Mouse (Mus musculus): ENCODE measurements around the gene Tenm2. TPM values are rescaled to one million over a fixed set of nuclear protein-coding genes. Genes with fewer than 3 reads are reported as not detected.

The Tenm2 gene
- polyA plus RNA-seq, 1 experiment from 2014 or later, result 0.80 TPM

DNA sequence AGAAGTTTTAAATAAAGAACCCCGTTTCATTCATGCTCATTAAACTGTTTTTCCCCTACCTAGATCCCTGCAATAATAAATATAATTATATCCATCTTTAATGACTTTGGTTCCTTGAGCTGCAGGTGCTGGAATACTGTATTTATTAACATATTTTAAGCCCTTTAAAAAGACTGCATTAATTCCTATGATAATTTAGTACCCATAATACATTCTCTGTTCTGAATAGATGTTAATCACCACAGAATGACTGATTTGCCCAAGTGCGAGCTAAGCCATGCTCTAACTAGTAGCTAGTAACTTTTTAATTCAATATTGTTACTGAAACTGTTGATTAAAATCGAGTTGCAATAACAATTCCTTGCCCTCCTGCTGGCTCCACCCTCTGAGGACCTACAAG, 810.8 kb downstream of the Tenm2 start:
- H3K27me3 ChIP-seq (ENCODE audit: insufficient read depth, low read length), result no peaks in the 10 kb centered on the region
- H3K27ac ChIP-seq, result no peak overlapping the region
- no peak overlapping the region for H3K4me3 ChIP-seq (replicated peaks; ENCODE audit: low read depth, low read length)
- DNase-seq (ENCODE audit: low spot score), result no peak
- no peak overlapping the region for H3K4me2 ChIP-seq (ENCODE audit: low read length)
- no peaks in the 10 kb centered on the region for H3K9me3 ChIP-seq (replicated peaks; ENCODE audit: low read length)
- no peaks in the 10 kb centered on the region for H3K4me1 ChIP-seq (replicated peaks; ENCODE audit: insufficient read depth, low read length)
- TF ChIP-seq CTCF (IDR thresholded peaks at IDR 0.05; ENCODE audit: low read depth), result no peak
- no peak overlapping the region for H3K9ac ChIP-seq (ENCODE audit: low read depth, low read length)
- no peaks in the 10 kb centered on the region for H3K36me3 ChIP-seq (ENCODE audit: insufficient read depth, low read length)
- ATAC-seq (replicated peaks; ENCODE audit: low FRiP score, low read depth), result no peak
- WGBS, result 71% methylated on average over 3 of the region's 3 CpGs

DNA sequence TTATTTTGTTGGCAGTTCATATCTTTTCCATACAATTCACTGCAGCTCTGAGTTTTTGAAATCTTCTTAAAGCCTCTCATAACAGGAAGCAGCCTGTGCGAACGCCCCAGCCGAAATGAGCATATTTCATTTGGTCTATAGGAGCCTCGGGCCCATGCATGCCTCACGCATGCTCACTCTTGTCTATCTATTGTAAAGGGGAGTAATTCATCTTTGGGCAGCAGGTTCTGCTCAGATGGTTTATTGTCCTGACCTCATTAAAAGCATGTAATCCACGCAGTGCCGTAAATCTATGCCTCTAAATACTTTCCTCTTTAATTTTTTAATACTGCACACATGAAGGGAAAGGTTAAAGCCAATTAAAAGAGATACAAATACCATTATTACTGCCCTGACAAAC, 815.7 kb downstream of the Tenm2 start:
- Histone ChIP-seq H3K27me3 (ENCODE audit: insufficient read depth, low read length) (no peaks in the 10 kb centered on the region), H3K9me3 (replicated peaks; ENCODE audit: low read length) (no peaks in the 10 kb centered on the region), H3K4me3 (replicated peaks; ENCODE audit: low read depth, low read length) (no peak overlapping the region), H3K4me1 (replicated peaks; ENCODE audit: insufficient read depth, low read length) (no peaks in the 10 kb centered on the region), H3K36me3 (ENCODE audit: insufficient read depth, low read length) (no peaks in the 10 kb centered on the region), H3K4me2 (ENCODE audit: low read length) (no peak overlapping the region), H3K27ac (no peak overlapping the region), H3K9ac (ENCODE audit: low read depth, low read length) (no peak overlapping the region)
- DNase-seq (ENCODE audit: low spot score) (peak; percentile 37), ATAC-seq (replicated peaks; ENCODE audit: low FRiP score, low read depth) (no peak)
- 61% methylated on average over 7 of the region's 7 CpGs for WGBS
- TF ChIP-seq CTCF (IDR thresholded peaks at IDR 0.05; ENCODE audit: low read depth), result no peak

DNA sequence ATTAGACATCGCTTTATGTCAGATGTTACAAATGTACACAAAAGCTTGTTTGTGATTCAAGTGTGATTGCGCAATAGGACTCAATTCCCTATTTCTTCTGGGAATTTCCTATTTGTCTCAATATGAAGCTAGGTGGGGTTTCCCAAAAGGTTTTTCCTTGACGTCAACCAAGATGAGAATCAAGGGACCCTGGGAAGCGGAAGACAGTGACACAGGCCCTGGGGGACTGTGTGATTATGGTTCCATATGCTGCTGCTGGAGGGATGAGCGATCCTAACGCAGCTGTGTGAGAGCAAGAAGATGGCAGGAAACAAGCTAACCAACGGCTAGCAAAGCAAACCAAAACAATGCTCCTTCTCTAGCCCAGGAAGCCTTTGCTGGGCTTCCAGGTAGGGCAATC, 820.5 kb downstream of the Tenm2 start:
- WGBS, result 79% methylated on average over 7 of the region's 7 CpGs
- TF ChIP-seq CTCF (IDR thresholded peaks at IDR 0.05; ENCODE audit: low read depth), result no peak

DNA sequence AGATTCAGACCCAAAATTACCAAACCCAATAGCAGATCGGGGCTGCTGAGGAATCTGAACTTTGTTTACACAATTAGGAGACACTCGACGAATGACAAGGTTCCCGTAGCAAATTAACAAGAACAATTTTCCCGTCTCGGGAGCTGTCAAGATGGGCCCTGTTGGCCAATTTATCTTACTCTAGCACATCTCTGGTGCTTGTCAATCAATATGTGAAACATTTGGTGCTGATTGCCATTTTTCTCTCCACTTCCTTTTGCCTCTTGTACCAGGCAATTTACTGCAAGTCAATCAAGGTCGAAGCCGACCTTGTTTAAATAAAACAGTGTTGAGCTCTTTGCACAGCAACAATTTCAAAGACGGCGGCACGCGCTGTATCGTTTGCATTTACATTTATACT, 824.9 kb downstream of the Tenm2 start:
- H3K4me1 ChIP-seq (replicated peaks; ENCODE audit: insufficient read depth, low read length), result no peaks in the 10 kb centered on the region
- no peak overlapping the region for H3K27ac ChIP-seq
- no peaks in the 10 kb centered on the region for H3K36me3 ChIP-seq (ENCODE audit: insufficient read depth, low read length)
- TF ChIP-seq CTCF (IDR thresholded peaks at IDR 0.05; ENCODE audit: low read depth), result no peak
- H3K9me3 ChIP-seq (replicated peaks; ENCODE audit: low read length), result no peaks in the 10 kb centered on the region
- 58% methylated on average over 13 of the region's 13 CpGs for WGBS
- no peak for DNase-seq (ENCODE audit: low spot score)
- no peak overlapping the region for H3K4me3 ChIP-seq (replicated peaks; ENCODE audit: low read depth, low read length)
- no peaks in the 10 kb centered on the region for H3K27me3 ChIP-seq (ENCODE audit: insufficient read depth, low read length)
- no peak for ATAC-seq (replicated peaks; ENCODE audit: low FRiP score, low read depth)
- no peak overlapping the region for H3K4me2 ChIP-seq (ENCODE audit: low read length)
- H3K9ac ChIP-seq (ENCODE audit: low read depth, low read length), result no peak overlapping the region

More for the DNA sequence above, 820.5 kb downstream of the Tenm2 start:
- H3K36me3 ChIP-seq (ENCODE audit: insufficient read depth, low read length), result no peaks in the 10 kb centered on the region
- H3K27ac ChIP-seq, result no peak overlapping the region
- H3K4me3 ChIP-seq (replicated peaks; ENCODE audit: low read depth, low read length), result no peak overlapping the region
- ATAC-seq (replicated peaks; ENCODE audit: low FRiP score, low read depth) (no peak), DNase-seq (ENCODE audit: low spot score) (no peak)
- no peaks in the 10 kb centered on the region for H3K4me1 ChIP-seq (replicated peaks; ENCODE audit: insufficient read depth, low read length)
- no peak overlapping the region for H3K9ac ChIP-seq (ENCODE audit: low read depth, low read length)
- no peaks in the 10 kb centered on the region for H3K9me3 ChIP-seq (replicated peaks; ENCODE audit: low read length)
- no peaks in the 10 kb centered on the region for H3K27me3 ChIP-seq (ENCODE audit: insufficient read depth, low read length)
- no peak overlapping the region for H3K4me2 ChIP-seq (ENCODE audit: low read length)

DNA sequence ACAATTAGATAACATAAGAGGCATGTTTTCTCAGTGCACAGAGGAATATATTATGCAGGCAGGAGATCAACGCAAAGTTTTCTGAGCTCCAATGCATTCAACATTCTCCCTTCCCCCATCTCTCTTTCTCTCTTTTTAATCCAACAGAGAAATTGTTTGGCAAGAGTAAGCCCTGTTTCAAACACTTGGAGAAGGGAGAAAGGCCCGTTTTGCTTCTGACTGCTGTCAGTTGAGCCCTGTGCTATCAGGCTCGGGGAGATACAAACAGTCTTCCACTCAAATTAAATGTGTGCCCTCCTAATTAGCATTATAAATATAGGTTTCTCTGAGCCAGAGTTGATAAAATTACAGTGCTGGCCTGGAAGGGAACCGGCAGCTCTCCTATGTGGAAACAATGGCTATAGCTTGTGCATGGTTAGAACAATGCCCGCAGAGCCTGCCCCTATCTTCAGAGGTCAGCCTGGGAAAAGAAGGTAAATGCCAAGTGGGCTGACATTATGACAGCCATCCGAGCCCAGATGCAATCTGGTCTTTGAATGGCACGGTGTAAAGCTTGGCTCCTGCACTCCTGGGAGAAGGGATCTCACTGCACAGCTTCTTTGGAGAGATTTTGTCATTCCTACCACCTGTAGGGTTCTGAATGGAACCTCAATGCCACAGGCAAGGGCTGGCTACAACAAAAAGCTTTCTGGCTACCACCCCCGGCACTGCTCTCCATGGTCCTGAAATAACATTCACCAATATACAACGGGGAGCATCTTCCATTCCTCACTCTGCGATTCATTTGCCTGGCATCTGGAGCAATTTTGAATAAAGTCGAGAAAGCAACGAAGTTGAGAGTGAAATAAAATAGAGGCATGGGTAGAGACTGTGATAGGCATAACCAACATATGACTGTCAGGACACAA, 839.7 kb downstream of the Tenm2 start:
- Histone ChIP-seq H3K27me3 (ENCODE audit: insufficient read depth, low read length) (no peaks in the 10 kb centered on the region), H3K4me1 (replicated peaks; ENCODE audit: insufficient read depth, low read length) (no peaks in the 10 kb centered on the region), H3K36me3 (ENCODE audit: insufficient read depth, low read length) (no peaks in the 10 kb centered on the region), H3K9me3 (replicated peaks; ENCODE audit: low read length) (no peaks in the 10 kb centered on the region), H3K4me3 (replicated peaks; ENCODE audit: low read depth, low read length) (no peak overlapping the region), H3K4me2 (ENCODE audit: low read length) (no peak overlapping the region), H3K27ac (no peak overlapping the region), H3K9ac (ENCODE audit: low read depth, low read length) (no peak overlapping the region)
- DNase-seq (ENCODE audit: low spot score), result peak; percentile 49
- 49% methylated on average over 12 of the region's 12 CpGs for WGBS
- TF ChIP-seq CTCF (IDR thresholded peaks at IDR 0.05; ENCODE audit: low read depth), result no peak
- no peak for ATAC-seq (replicated peaks; ENCODE audit: low FRiP score, low read depth)

DNA sequence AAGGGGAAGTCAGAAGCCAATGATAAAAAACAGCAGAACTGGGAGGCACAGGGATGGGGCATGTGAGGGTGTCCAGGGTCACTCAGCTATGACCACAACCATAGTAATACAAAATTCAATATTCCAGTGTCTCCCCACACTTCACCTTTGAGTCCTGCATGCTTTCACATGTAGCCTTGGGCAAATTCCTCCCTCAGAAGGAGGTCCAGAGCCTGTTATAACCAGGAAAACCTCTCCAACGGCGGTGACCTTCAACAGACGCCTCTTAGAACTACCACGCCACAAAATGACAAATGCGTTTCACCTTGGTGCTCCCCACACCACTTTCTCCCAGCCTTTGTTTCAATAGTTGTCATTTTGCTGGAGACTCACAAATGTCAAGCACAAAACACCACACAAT, 851.1 kb downstream of the Tenm2 start:
- no peak overlapping the region for H3K27ac ChIP-seq
- no peaks in the 10 kb centered on the region for H3K9me3 ChIP-seq (replicated peaks; ENCODE audit: low read length)
- ATAC-seq (replicated peaks; ENCODE audit: low FRiP score, low read depth) (no peak), DNase-seq (ENCODE audit: low spot score) (no peak)
- H3K4me2 ChIP-seq (ENCODE audit: low read length), result no peak overlapping the region
- 74% methylated on average over 5 of the region's 5 CpGs for WGBS
- H3K36me3 ChIP-seq (ENCODE audit: insufficient read depth, low read length), result no peaks in the 10 kb centered on the region
- no peak overlapping the region for H3K9ac ChIP-seq (ENCODE audit: low read depth, low read length)
- H3K27me3 ChIP-seq (ENCODE audit: insufficient read depth, low read length), result no peaks in the 10 kb centered on the region
- H3K4me1 ChIP-seq (replicated peaks; ENCODE audit: insufficient read depth, low read length), result no peaks in the 10 kb centered on the region
- no peak overlapping the region for H3K4me3 ChIP-seq (replicated peaks; ENCODE audit: low read depth, low read length)
- TF ChIP-seq CTCF (IDR thresholded peaks at IDR 0.05; ENCODE audit: low read depth), result no peak

All from kidney, postnatal 0 days (tissue).